Mouse (Mus musculus) gonadal fat pad, adult 2 months (tissue): ENCODE measurements around the gene Acvrl1. TPM values are rescaled to one million over a fixed set of nuclear protein-coding genes. Genes with fewer than 3 reads are reported as not detected.

Source experiments
- DNase-seq: peaks from one replicate; pipeline ENCODE4 v3.0.0-alpha.2; 2012; ENCODE audit warnings: low read depth
- polyA plus RNA-seq: library from polyadenylated mRNA; depleted of rRNA; stranded (reverse); fragments of >200 nt; gene quantifications from 2 replicates; pipeline ENCODE4 v1.2.3, GENCODE M21; 2012; rRNA removed

Gene Acvrl1
- 45.9 and 52.0 TPM in 2 replicates for polyA plus RNA-seq

GRCm38 (mm10) chr15:101128181-101129089, at the start of gene Acvrl1:
Gene Acvrl1 (plus strand): TSS chr15:101128522.
- DNase-seq, result no peak

- DNase-seq, result no peak
Measured at GRCm38 (mm10) chr15:101078731-101079156, 49.6 kb upstream of the Acvrl1 start.

DNA sequence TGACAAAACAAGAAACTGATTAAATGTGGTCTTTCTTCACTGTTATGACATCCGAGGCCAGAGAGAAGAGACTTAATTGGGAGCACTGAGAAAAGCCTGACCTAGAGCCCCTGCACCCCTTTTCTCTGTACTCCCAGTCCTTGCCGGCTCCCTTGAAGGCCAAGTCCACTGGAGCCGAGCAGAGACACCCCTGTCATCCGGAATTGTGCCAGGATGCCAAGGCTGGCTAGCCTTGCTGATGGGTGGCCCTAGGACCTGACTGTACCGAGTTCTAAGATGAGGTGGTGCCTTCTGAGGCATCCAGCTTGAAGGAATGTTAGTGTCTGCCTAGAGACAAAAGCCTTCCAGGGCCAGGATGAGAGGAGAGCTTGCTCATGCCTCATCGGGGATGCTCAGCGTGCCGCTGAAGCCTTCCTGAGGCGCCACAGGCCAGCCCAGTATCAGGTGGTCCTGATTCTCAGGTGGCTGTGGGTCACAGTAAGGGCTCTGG, 48.2 kb upstream of the Acvrl1 start:
- DNase-seq, result no peak

DNA sequence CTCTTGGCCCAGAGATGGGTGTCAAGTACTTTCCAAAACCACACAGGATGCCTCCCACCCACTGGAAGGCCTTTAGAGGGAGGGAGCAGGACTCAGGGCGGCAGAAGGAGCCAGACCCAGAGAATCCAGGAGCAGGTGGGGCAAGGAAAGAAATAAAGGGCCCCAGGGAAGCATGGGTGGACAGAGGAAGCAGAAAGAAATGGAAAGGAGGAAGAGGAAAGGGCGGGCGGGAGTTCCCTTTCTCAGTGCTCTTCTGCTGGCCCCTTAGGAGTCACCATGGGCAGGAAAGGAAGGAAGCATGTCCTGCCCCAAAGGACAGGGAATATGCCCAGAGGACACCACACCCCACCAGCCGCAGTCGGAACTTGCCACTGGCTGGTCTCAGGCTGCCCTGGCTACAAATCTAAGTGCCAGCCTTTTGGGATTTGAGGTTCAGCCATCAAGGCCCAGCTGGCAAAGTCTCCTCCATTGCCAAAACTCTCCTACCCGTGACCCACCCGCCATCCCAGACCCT, 47.2 kb upstream of the Acvrl1 start:
- no peak for DNase-seq

GRCm38 (mm10) chr15:101082236-101082635, 46.1 kb upstream of the Acvrl1 start:
- DNase-seq, result no peak

DNA sequence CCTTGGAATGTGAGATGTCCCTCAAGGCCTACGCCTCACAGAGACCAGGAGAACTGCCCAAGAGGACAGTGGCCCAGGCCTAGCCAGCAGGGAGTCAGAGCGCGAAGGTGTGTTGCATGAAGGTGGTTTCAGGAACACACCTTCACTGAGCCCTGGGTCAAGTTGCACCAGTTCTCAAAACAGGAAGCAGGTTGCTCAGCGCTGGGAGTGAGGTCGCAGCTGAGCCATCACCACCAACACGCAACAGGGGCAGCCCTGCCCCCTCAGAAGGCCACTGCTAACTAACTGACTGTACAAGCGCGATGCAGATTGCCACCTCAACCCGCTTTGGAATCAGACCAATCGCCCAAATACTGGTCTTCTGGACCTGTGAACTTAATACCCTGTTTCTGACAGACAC, 43.8 kb upstream of the Acvrl1 start:
- no peak for DNase-seq

GRCm38 (mm10) chr15:101086451-101086850, 41.9 kb upstream of the Acvrl1 start:
- DNase-seq, result no peak

GRCm38 (mm10) chr15:101086956-101087355, 41.4 kb upstream of the Acvrl1 start:
- DNase-seq, result peak; percentile 84

DNA sequence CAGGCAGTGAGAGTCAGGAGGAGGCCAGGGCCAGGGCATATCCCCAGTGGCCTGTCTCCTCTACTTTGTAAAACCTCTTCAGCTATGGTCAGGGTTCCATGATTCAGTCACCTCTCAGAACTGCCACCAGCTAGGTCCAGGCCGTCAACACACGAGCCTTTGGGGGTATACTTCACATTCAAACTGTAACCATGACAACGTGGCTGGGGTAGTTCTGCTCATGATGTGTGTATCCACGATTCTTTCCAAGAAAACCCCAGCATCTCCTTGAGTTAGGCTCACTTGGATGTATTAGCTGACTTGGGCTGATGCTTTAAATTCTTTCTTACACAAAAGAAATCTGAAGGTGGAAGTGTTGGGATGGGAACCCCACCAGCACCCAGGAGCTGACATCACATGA, 40.0 kb upstream of the Acvrl1 start:
- DNase-seq, result no peak

DNA sequence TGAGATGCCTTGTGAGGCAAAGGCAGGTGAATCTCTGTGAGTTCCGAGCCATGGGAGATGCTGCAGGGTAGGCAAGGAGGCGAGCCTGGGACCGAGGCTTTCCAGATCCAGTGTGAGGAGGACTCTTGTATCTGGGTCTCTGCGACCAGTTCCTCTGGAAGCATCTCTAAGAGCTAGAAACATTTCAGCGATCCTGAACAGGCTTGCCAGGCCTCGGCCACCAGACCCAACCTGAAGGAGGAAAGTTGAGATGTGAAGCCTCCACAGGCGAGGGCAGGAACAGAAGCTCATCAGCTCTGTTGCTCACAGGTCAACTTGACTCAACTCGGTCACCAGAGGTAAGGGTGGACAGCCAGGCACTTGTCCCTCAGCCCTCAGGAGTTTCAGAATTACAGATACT, 36.8 kb upstream of the Acvrl1 start:
- no peak for DNase-seq

DNA sequence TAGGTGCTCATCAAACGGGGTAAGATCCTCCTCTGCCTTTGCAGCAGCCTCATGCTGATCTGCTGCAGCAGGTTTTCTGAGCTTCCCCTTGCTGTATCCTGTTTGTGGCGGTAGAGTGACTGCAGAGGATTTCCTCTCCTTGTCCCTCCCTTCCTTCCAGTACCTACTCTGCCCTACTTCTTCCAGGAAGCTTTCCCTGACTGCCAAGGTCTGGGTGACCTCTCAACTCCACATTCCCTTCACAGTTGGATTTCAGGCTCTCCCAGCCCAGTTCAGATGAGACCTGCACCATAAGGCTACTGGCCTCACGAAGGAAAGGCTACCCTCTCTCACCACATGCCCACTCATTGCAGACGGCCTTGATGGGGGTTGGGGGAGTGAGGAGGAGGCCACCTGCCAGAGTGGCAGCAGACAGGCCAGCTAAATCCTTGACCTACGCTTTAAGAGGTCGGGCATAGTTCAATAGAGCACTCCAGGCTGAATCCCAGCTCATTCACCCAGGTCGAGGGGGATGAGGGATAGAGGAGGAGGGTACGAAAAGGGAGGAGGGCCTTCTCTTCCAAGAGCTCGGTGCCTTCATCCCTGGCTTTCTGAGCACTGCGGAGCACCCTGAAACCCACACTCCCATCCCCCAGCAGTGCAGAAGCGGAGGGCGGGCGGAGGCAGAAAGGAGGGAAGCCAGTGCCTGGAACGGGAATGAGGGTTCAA, 36.0 kb upstream of the Acvrl1 start:
- DNase-seq, result no peak

GRCm38 (mm10) chr15:101092829-101093648, 35.3 kb upstream of the Acvrl1 start:
- no peak for DNase-seq

GRCm38 (mm10) chr15:101093988-101094387, 34.3 kb upstream of the Acvrl1 start:
- DNase-seq, result no peak

DNA sequence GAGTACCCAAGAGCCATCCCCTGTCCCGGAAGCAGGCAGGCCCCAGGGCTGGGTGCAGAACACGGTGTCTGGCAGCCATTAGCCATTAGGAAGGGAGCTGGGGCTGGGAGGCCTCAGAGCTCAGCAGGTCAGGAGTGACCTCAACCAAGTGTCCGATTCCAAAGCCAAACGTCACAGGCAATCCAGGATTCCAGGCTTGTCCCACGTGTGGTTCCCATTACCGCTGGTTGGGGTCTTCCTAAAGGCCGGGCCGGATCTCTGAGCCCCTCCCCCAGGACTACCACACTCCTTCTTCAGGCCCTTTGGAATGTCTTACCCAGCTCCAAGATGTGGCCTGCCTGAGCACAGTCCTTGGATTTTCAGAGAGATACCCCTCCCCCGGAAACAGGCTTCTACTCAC, 33.3 kb upstream of the Acvrl1 start:
- no peak for DNase-seq

DNA sequence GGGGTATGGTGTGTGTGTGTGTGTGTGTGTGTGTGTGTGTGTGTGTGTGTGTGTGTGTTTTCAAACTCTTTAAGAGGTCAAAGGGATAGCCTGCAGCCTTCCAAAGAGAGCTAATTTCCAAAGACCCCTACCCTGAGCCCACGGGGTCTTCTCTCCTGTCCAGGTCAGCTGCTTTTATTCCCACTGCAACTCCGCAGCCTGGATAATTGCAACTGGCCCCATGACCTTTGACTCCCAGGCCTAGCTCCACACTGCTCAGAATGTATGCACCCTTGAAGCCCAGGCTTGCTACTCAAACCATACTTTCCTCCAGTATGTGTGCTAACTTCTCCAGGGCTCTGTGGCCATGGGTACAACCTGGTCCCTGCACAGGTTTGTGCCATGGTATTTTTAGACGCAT, 32.9 kb upstream of the Acvrl1 start:
- no peak for DNase-seq

GRCm38 (mm10) chr15:101097985-101098651, 30.2 kb upstream of the Acvrl1 start:
- DNase-seq, result no peak

DNA sequence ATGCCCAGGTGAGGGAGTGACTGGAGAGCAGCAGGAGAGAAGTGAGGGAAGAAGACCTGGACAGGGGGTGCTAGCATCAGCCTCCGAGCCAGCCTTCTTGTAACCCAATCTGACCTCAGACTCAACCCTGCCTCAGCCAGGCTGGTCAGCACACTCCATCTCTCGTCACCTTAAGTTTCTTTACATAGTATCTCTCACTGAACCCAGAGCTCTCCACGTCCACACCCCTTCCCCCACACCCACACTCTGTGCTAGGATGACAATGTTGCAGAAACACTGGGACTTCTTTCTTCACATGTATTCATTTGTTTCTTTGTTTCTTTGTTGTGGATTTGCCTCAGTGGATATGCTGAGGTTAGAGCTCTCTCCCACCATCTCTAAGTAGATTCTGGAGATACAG, 27.3 kb upstream of the Acvrl1 start:
- DNase-seq, result no peak

GRCm38 (mm10) chr15:101103605-101104304, 24.6 kb upstream of the Acvrl1 start:
- DNase-seq, result no peak

GRCm38 (mm10) chr15:101105496-101105994, 22.8 kb upstream of the Acvrl1 start:
- DNase-seq, result no peak

DNA sequence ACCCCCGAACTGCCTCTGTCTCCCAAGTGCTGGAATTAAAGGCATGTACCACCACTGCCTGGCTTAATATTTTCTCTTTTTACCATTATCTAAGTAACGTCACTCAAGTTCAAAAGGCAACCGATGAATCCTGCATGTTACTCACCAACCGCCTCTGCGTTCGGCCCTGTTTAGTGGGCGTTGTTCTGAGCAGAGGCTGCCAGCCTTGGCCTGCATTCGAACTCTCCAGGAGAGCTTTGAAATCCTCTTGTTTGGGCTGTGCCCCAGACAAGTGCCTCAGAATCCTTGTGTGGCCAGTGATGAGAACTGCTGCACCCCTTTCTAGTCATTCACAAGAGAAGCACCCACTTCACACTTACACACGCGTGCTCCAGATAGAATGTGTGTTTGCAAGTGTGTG, 22.3 kb upstream of the Acvrl1 start:
- DNase-seq, result no peak
